Mouse (Mus musculus) embryonic facial prominence, embryonic 10.5 days (tissue): ENCODE data around the gene Naa25. TPM values are rescaled to one million over a fixed set of nuclear protein-coding genes. Genes with fewer than 3 reads are reported as not detected.
A peak's percentile ranks its signal among the peaks of the same experiment; 100 is the strongest.

Source experiments
- DNase-seq: peaks from one replicate; pipeline ENCODE4 v3.0.0-alpha.2; 2017; ENCODE audit warnings: low spot score
- H3K27ac ChIP-seq: fragments of 300-500 bp; sonication (generic); replicated peaks from 2 replicates; pipeline ENCODE4 v1.5.1; 2016; ENCODE audit warnings: mild to moderate bottlenecking
- H3K27me3 ChIP-seq: fragments of 300-500 bp; sonication (generic); replicated peaks from 2 replicates; pipeline ENCODE4 v1.6.1; 2016; ENCODE audit warnings: low read depth, mild to moderate bottlenecking; ENCODE audit not compliant: poor library complexity, severe bottlenecking
- H3K36me3 ChIP-seq: fragments of 300-500 bp; sonication (generic); replicated peaks from 2 replicates; pipeline ENCODE4 v1.6.1; 2016; ENCODE audit warnings: mild to moderate bottlenecking, moderate library complexity
- H3K4me1 ChIP-seq: fragments of 300-500 bp; sonication (generic); 2 replicates; pipeline ENCODE4 v1.6.1; 2016
- H3K4me3 ChIP-seq: fragments of 300-500 bp; sonication (generic); 2 replicates; pipeline ENCODE4 v1.5.1; 2016; ENCODE audit warnings: mild to moderate bottlenecking, moderate library complexity
- H3K9me3 ChIP-seq: fragments of 300-500 bp; sonication (generic); 2 replicates; pipeline ENCODE4 v1.6.1; 2016; ENCODE audit warnings: mild to moderate bottlenecking
- WGBS: fragments of 180-500 bp; shearing (Covaris S2); methylation state at CpG from one replicate; pipeline ENCODE4 v1.1.7; 2016; 5-methylcytosine and 5-hydroxymethylcytosine counted together
- polyA plus RNA-seq: library from polyadenylated mRNA; unstranded; fragments of >200 nt; fragmentation: Nextera tagmentation; extraction: Ambion mirVana; gene quantifications from 2 replicates; pipeline ENCODE4 v1.2.1, GENCODE M21; 2016

The Naa25 gene
- polyA plus RNA-seq, 1 experiment from 2014 or later: 49.4 TPM

- Histone ChIP-seq H3K9me3 (no peaks in the 10 kb centered on the region), H3K27me3 (no peaks in the 10 kb centered on the region), H3K4me1 (no peaks in the 10 kb centered on the region), H3K36me3 (peaks cover 100% of the 10 kb centered on the region), H3K27ac (no peak overlapping the region), H3K4me3 (no peak overlapping the region)
- DNase-seq: peak; percentile 47
- WGBS: 91% methylated on average over 3 of the region's 3 CpGs
Measured at GRCm38 (mm10) chr5:121443548-121443947, 45.8 kb downstream of the Naa25 start.

GRCm38 (mm10) chr5:121444870-121445269, 47.1 kb downstream of the Naa25 start:
- H3K27me3 ChIP-seq: no peaks in the 10 kb centered on the region
- DNase-seq: no peak
- H3K4me3 ChIP-seq: no peak overlapping the region
- WGBS: 90% methylated on average over 5 of the region's 5 CpGs
- H3K9me3 ChIP-seq: no peaks in the 10 kb centered on the region
- no peak overlapping the region for H3K27ac ChIP-seq
- H3K4me1 ChIP-seq: no peaks in the 10 kb centered on the region
- peaks cover 100% of the 10 kb centered on the region for H3K36me3 ChIP-seq

- Histone ChIP-seq H3K27me3 (no peaks in the 10 kb centered on the region), H3K4me3 (no peak overlapping the region), H3K9me3 (no peaks in the 10 kb centered on the region), H3K4me1 (peaks cover 20% of the 10 kb centered on the region), H3K36me3 (peaks cover 67% of the 10 kb centered on the region), H3K27ac (no peak overlapping the region)
- peak; percentile 29 for DNase-seq
- 93% methylated on average over 3 of the region's 3 CpGs for WGBS
Measured at GRCm38 (mm10) chr5:121448450-121448849, 50.7 kb downstream of the Naa25 start.

GRCm38 (mm10) chr5:121449976-121450375, 52.2 kb downstream of the Naa25 start:
- WGBS: 69% methylated on average over 6 of the region's 6 CpGs
- peaks cover 52% of the 10 kb centered on the region for H3K36me3 ChIP-seq

GRCm38 (mm10) chr5:121450476-121450875, 52.7 kb downstream of the Naa25 start:
- Histone ChIP-seq H3K9me3 (no peaks in the 10 kb centered on the region), H3K4me3 (peak overlapping the region; percentile 82; the same call in 1 of the 2 replicates), H3K36me3 (peaks cover 47% of the 10 kb centered on the region), H3K27me3 (no peaks in the 10 kb centered on the region), H3K27ac (no peak overlapping the region), H3K4me1 (peaks cover 30% of the 10 kb centered on the region)
- WGBS: 84% methylated on average over 9 of the region's 9 CpGs
- DNase-seq: no peak

More at GRCm38 (mm10) chr5:121449976-121450375, 52.2 kb downstream of the Naa25 start:
- Histone ChIP-seq H3K9me3 (no peaks in the 10 kb centered on the region), H3K27ac (no peak overlapping the region), H3K4me1 (peaks cover 30% of the 10 kb centered on the region), H3K4me3 (no peak overlapping the region), H3K27me3 (no peaks in the 10 kb centered on the region)
- DNase-seq: peak; percentile 28

GRCm38 (mm10) chr5:121451203-121451602, 53.5 kb downstream of the Naa25 start:
- H3K27me3 ChIP-seq: no peaks in the 10 kb centered on the region
- peaks cover 40% of the 10 kb centered on the region for H3K36me3 ChIP-seq
- no peaks in the 10 kb centered on the region for H3K9me3 ChIP-seq
- 40% methylated on average over 8 of the region's 8 CpGs for WGBS
- H3K27ac ChIP-seq: peak overlapping the region; percentile 94
- H3K4me1 ChIP-seq: peaks cover 30% of the 10 kb centered on the region
- H3K4me3 ChIP-seq: peak overlapping the region; percentile 82
- DNase-seq: no peak

GRCm38 (mm10) chr5:121451644-121452025, 53.9 kb downstream of the Naa25 start, which contains the start of gene Tmem116:
Tmem116 (plus strand) TSS chr5:121451893.
- peak; percentile 60 for DNase-seq
- Histone ChIP-seq H3K4me1 (peaks cover 30% of the 10 kb centered on the region), H3K36me3 (peaks cover 36% of the 10 kb centered on the region), H3K27me3 (no peaks in the 10 kb centered on the region), H3K9me3 (no peaks in the 10 kb centered on the region), H3K27ac (peak within 1 kb of the TSS; percentile 94), H3K4me3 (peak within 1 kb of the TSS; percentile 82)
- under 1% methylated on average over 17 of the region's 17 CpGs for WGBS

- H3K4me1 ChIP-seq: peaks cover 30% of the 10 kb centered on the region
- peak within 1 kb of the TSS; percentile 94 for H3K27ac ChIP-seq
- WGBS: under 1% methylated on average over 97 of the region's 97 CpGs
- H3K36me3 ChIP-seq: peaks cover 29% of the 10 kb centered on the region
- DNase-seq: peak; percentile 99
- no peaks in the 10 kb centered on the region for H3K9me3 ChIP-seq
- H3K27me3 ChIP-seq: no peaks in the 10 kb centered on the region
- peak within 1 kb of the TSS; percentile 82 for H3K4me3 ChIP-seq
Measured at GRCm38 (mm10) chr5:121452026-121452869, 54.5 kb downstream of the Naa25 start, which contains the start of gene Erp29. Erp29 (minus strand) TSS chr5:121452506.

- peaks cover 30% of the 10 kb centered on the region for H3K4me1 ChIP-seq
- DNase-seq: no peak
- WGBS: 10% methylated on average over 9 of the region's 9 CpGs
- H3K36me3 ChIP-seq: peaks cover 23% of the 10 kb centered on the region
- H3K9me3 ChIP-seq: no peaks in the 10 kb centered on the region
- H3K27me3 ChIP-seq: no peaks in the 10 kb centered on the region
- peak overlapping the region; percentile 94 for H3K27ac ChIP-seq
- peak overlapping the region; percentile 82 for H3K4me3 ChIP-seq
Measured at GRCm38 (mm10) chr5:121452906-121453305, 55.2 kb downstream of the Naa25 start.

GRCm38 (mm10) chr5:121453743-121454502, 56.2 kb downstream of the Naa25 start:
- H3K4me3 ChIP-seq: peak overlapping the region; percentile 82
- H3K27ac ChIP-seq: no peak overlapping the region
- H3K36me3 ChIP-seq: peaks cover 13% of the 10 kb centered on the region
- no peaks in the 10 kb centered on the region for H3K9me3 ChIP-seq
- H3K4me1 ChIP-seq: peaks cover 30% of the 10 kb centered on the region
- 88% methylated on average over 13 of the region's 13 CpGs for whole genome bisulfite sequencing
- H3K27me3 ChIP-seq: no peaks in the 10 kb centered on the region
- no peak for DNase-seq

GRCm38 (mm10) chr5:121454503-121454782, 56.7 kb downstream of the Naa25 start:
- H3K27ac ChIP-seq: no peak overlapping the region
- H3K4me3 ChIP-seq: no peak overlapping the region
- H3K36me3 ChIP-seq: peaks cover 7% of the 10 kb centered on the region
- DNase-seq: no peak
- peaks cover 30% of the 10 kb centered on the region for H3K4me1 ChIP-seq
- no peaks in the 10 kb centered on the region for H3K9me3 ChIP-seq
- no peaks in the 10 kb centered on the region for H3K27me3 ChIP-seq
- 92% methylated on average over 3 of the region's 3 CpGs for WGBS

- 84% methylated on average over 9 of the region's 9 CpGs for WGBS
- Histone ChIP-seq H3K4me1 (peaks cover 27% of the 10 kb centered on the region), H3K9me3 (no peaks in the 10 kb centered on the region), H3K27ac (no peak overlapping the region), H3K36me3 (no peaks in the 10 kb centered on the region; the same call in 1 of the 2 replicates), H3K4me3 (no peak overlapping the region), H3K27me3 (no peaks in the 10 kb centered on the region)
- DNase-seq: no peak
Measured at GRCm38 (mm10) chr5:121455510-121456265, 58.0 kb downstream of the Naa25 start.
